Mouse (Mus musculus): Measurements from ENCODE around the gene Mvb12b.

Mvb12b gene

DNA sequence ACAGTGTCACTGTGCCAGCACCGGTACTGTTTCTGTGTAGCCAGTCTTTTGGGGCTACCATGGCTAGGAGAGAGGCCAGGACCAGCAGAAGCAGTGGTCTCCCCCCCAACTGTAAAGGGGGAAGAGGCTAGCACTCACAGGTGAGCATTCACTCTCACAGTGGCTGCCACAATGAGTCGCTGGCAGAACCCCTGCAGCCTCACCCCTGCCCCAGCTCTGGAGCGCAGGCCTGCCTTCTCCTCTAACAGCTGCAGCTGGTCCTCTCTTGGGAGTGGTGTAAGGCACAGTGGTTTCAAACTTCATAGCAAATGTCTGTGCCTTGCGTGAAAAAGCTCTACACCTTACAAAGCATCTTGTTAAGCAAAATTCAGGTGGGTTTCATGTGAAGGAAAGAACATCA lies 70.7 kb downstream of the Mvb12b start:
- no peak for DNase-seq (ENCODE audit: low spot score in 2 of 2)

DNA sequence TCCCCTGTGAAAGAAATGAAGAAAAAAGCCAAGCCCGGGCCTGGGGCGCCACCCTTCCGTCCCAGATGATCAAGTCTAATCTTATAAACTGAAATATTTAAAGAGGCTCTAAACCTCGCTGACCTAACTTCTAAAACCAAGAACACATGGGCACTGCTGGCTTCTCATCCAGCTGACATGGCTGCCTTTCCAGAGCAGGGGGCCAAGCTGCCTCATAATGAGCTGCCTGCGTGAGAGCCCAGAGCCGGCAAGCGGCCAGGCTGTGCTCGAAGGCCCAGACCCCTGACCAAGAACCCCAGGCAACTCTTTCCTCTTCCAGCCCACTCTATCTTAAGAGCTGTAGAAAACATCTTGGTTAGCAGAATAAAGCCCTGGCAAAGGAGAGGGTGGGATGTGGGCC lies 73.2 kb downstream of the Mvb12b start:
- peak in 1 of 2 experiments; percentile 47 for DNase-seq (ENCODE audit: low spot score in 2 of 2)

DNA sequence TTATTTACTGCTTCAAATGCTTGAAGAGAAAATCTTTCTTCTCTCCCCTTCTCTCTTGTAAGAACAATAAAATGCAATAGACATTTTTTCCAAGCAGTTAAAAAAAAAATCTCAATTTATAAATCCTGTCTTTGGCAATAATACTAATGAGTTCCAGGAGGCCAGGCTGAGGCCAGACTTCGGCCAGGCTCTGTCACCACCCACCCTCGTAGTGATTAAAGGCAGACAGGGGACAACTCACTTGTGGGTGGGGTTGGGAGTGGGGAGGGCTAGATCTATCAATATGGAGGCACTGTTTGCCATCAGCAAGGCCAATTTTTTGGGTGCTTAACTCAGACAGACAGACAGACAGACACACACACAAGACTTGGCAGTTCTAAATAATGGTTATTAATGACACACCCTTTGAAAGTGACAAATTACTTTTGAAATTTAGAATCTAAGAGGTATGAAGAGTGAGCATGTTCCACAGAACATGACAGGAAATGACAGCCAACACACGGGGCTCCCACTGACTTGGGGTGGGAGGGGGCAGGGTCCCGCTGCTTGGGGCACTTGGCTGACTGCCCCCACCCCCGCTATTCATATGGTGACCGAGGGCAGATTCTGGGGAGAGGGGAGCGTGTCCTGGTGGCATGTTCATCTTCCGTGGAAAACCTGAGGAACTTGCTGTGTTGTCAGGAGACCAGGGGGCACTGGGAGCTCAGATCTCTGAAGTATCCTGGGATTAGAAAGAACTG lies 74.1 kb downstream of the Mvb12b start:
- DNase-seq (ENCODE audit: low spot score in 2 of 2), result no peak

GRCm38 (mm10) chr2:33812980-33813379 lies 74.8 kb downstream of the Mvb12b start:
- no peak for DNase-seq (ENCODE audit: low spot score in 2 of 2)

DNA sequence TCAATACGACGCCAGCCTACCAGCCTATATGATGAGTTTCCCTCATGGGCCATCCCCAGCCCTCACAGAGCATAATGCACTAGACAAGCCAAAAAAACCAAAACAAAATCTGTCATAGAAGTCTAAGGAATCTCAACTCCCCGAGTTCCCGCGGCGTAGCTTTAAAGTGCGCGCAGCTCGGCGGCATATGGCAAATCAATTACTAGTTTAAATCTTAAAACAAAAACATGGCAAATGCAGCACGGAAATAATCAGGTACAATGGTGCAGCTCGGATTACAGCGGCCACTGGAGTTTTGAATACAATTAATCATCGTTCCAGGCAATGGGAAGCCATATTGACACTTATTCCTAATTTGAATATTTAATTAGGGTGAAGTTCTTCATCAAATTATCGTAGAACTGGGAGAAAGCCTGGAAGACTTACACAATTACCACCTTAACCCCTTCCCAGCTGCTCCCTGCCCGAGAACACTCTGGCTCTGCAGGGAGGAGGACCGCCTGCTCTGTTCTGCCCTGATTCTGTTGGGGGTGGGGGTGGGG lies 76.3 kb downstream of the Mvb12b start:
- DNase-seq (ENCODE audit: low spot score in 2 of 2), result no peak

GRCm38 (mm10) chr2:33809081-33809480 lies 78.7 kb downstream of the Mvb12b start:
- DNase-seq (ENCODE audit: low spot score in 2 of 2), result no peak

GRCm38 (mm10) chr2:33808032-33808431 lies 79.7 kb downstream of the Mvb12b start:
- DNase-seq (ENCODE audit: low spot score in 2 of 2), result no peak

- DNase-seq (ENCODE audit: low spot score in 2 of 2), result no peak
Measured at GRCm38 (mm10) chr2:33805640-33806039, 82.1 kb downstream of the Mvb12b start.

DNA sequence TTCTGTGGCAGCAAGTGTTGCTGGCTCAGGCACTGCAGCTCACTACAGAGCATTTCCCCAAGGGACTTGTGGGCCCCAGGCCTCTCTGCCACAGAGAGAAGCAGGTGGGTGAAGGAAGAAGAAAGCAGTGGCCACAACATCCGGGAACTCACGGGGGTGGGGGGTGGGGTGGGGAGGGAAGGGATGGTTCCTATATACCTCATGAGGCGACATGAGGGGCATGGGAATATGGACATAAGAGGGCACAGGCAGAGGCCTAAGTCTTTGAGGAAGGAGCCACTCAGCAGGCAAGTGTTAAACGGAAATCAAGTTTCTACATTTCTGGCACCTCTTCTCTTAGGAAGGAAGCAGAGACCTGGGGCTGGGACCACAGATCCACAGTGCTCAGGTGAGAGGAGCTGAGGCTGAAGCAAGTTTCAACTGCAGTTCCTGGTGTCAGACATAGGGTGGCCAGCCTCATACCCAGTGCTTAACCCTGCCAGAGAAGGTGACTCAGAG lies 84.0 kb downstream of the Mvb12b start:
- DNase-seq (ENCODE audit: low spot score in 2 of 2), result no peak

DNA sequence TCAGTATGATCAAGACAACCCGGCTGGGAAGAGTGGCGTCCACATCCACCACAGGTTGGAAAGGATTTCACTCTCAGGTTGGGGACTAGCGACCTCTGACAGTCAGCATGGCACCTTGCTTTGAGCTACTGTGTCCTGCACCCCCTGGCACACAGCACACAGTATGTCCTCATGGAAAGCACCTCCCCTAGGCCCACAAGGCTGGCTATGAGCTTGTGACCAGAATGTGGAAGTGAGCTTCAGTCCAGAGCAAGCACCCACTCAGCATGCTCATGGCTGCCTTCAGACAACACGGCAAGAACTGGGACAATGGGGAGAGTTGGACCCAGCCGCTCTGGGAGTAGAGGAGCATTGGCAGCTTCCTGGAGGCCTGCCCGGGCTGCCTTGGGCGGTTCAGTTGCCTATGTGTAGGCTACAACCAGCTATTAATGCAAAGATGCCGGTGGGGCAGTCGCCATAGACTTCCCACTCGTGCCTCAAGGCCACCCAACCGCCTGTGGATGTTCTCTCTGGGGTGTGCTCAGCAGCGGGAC lies 84.6 kb downstream of the Mvb12b start:
- no peak for DNase-seq (ENCODE audit: low spot score in 2 of 2)

GRCm38 (mm10) chr2:33801760-33802159 lies 86.0 kb downstream of the Mvb12b start:
- no peak for DNase-seq (ENCODE audit: low spot score in 2 of 2)

GRCm38 (mm10) chr2:33801336-33801735 lies 86.4 kb downstream of the Mvb12b start:
- DNase-seq (ENCODE audit: low spot score in 2 of 2), result no peak

DNA sequence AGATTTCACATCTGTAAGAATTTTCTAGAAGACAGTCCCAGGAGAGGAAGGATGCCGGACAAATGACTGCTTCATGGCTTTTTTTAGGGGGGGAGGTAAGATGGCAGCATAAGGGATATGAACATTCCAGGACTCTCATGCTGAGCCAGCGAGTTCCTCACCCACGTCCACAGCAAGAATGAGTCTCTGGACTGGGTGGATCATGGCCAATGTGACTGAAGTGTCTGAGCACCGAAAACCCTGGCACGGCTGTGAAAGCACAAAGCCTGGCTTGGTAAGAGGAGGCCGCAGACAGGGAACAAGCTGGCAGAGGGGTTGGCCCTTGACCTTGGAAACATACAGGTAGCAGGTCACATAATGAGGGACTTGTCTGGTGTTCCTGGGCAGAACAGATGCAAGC lies 87.5 kb downstream of the Mvb12b start:
- DNase-seq (ENCODE audit: low spot score in 2 of 2), result no peak

GRCm38 (mm10) chr2:33795716-33796472 lies 91.9 kb downstream of the Mvb12b start:
- no peak for DNase-seq (ENCODE audit: low spot score in 2 of 2)

DNA sequence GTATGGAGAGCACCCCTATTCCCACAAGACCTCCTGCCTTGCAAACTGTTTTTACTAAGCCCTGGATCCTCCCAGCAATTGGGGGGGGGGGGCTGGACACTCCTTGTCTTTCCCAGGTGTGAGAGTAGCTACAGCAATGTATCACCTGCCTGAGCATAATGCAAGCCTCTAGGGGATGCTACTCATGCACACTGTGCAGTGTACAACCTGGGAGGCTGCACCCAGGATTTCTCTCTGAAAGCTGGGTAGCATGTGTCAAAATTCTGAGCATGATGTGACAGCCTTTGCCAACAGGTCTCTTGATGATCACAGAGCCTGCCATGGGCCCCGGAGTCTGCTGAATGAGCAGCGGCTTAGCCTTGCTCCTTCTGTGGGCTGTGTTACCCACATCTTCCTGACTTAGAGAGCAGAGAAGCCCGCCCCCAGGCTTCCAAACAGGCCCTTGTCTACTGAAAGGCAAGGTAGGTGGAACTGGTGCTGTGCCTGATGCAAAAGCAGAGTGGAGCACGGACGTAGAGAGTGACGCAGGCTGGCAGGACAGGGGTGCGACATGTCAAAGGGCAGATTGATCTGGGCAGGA lies 92.7 kb downstream of the Mvb12b start:
- no peak for DNase-seq (ENCODE audit: low spot score in 2 of 2)

GRCm38 (mm10) chr2:33794483-33794882 lies 93.3 kb downstream of the Mvb12b start:
- DNase-seq (ENCODE audit: low spot score in 2 of 2), result no peak

GRCm38 (mm10) chr2:33790301-33790700 lies 97.4 kb downstream of the Mvb12b start:
- DNase-seq (ENCODE audit: low spot score in 2 of 2), result no peak

DNA sequence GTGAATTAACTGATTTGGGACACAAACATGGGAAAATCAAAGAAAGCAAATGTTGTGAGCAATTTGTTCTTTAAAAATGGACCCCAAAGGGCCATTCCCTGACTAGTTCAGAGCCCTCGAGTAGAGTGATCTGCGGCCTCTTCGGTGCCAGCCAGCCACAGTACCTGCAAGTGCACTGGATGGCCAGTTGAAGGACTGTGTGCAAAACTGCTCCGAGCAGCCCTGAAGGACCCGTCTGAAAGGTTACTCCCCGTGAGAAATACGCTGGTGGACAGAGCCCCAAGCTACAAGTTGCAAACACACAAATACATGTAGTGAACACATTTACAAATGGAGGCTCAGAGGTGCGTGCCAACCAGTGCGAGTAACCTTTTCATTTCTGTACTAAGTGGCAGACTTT lies 98.0 kb downstream of the Mvb12b start:
- DNase-seq (ENCODE audit: low spot score in 2 of 2), result no peak

GRCm38 (mm10) chr2:33789279-33789678 lies 98.5 kb downstream of the Mvb12b start:
- DNase-seq (ENCODE audit: low spot score in 2 of 2), result no peak

- no peak for DNase-seq (ENCODE audit: low spot score in 2 of 2)
Measured at GRCm38 (mm10) chr2:33788851-33789250, 98.9 kb downstream of the Mvb12b start.

GRCm38 (mm10) chr2:33788131-33788530 lies 99.6 kb downstream of the Mvb12b start:
- no peak for DNase-seq (ENCODE audit: low spot score in 2 of 2)

GRCm38 (mm10) chr2:33786064-33786463 lies 101.7 kb downstream of the Mvb12b start:
- no peak for DNase-seq (ENCODE audit: low spot score in 2 of 2)
